Mouse (Mus musculus) thymus, adult 2 months (tissue): ENCODE data around the gene Gpr179. TPM values are rescaled to one million over a fixed set of nuclear protein-coding genes. Genes with fewer than 3 reads are reported as not detected.
"Not testable (repeated sequence)": the region's sequence is repeated elsewhere in the genome, so short reads cannot be mapped to it uniquely, and the experiment has no call there.

ENCODE experiments used
- DNase-seq: peaks from one replicate; pipeline ENCODE4 v3.0.0; 2021
- H3K27ac ChIP-seq: fragments of 200-500 bp; 2 replicates; pipeline ENCODE4 v1.5.1; 2012; ENCODE audit warnings: low read length, control low read depth; ENCODE audit not compliant: control insufficient read depth, insufficient read depth
- H3K27me3 ChIP-seq: fragments of 200-500 bp; 2 replicates; pipeline ENCODE4 v1.6.1; 2012; ENCODE audit warnings: mild to moderate bottlenecking, low read length, moderate library complexity, mixed read lengths; ENCODE audit not compliant: control insufficient read depth, insufficient read depth
- H3K36me3 ChIP-seq: fragments of 200-500 bp; 2 replicates; pipeline ENCODE4 v1.6.1; 2012; ENCODE audit warnings: mild to moderate bottlenecking, low read length, moderate library complexity; ENCODE audit not compliant: control insufficient read depth, insufficient read depth
- H3K4me1 ChIP-seq: fragments of 200-500 bp; replicated peaks from 2 replicates; pipeline ENCODE4 v1.6.1; 2012; ENCODE audit warnings: low read length; ENCODE audit not compliant: control insufficient read depth, insufficient read depth
- H3K4me3 ChIP-seq: fragments of 200-500 bp; 2 replicates; pipeline ENCODE4 v1.5.1; 2012; ENCODE audit warnings: mild to moderate bottlenecking, low read length, control low read depth, moderate library complexity; ENCODE audit not compliant: control insufficient read depth, insufficient read depth
- CTCF ChIP-seq: fragments of 200-500 bp; IDR thresholded peaks from 2 replicates; pipeline ENCODE4 v1.5.1; 2012; ENCODE audit warnings: mild to moderate bottlenecking, control low read depth, low read length, moderate library complexity, borderline replicate concordance; ENCODE audit not compliant: control insufficient read depth, poor library complexity, insufficient read depth; ENCODE audit errors: extremely low read depth
- POLR2A ChIP-seq: fragments of 200-500 bp; IDR thresholded peaks from 2 replicates; pipeline ENCODE4 v1.6.1; 2012; ENCODE audit warnings: mild to moderate bottlenecking, low read length, control low read depth, moderate library complexity; ENCODE audit not compliant: control insufficient read depth, poor library complexity, insufficient read depth; ENCODE audit errors: extremely low read depth
- WGBS: fragments of 180-500 bp; shearing (Covaris S2); methylation state at CpG from one replicate; pipeline ENCODE4 v1.1.7; 2018; 5-methylcytosine and 5-hydroxymethylcytosine counted together
- polyA plus RNA-seq: library from polyadenylated mRNA; depleted of rRNA; stranded (reverse); fragments of >200 nt; gene quantifications from 2 replicates; pipeline ENCODE4 v1.2.3, GENCODE M21; 2012

Gene Gpr179
- polyA plus RNA-seq, 1 experiment: 0.54 TPM

DNA sequence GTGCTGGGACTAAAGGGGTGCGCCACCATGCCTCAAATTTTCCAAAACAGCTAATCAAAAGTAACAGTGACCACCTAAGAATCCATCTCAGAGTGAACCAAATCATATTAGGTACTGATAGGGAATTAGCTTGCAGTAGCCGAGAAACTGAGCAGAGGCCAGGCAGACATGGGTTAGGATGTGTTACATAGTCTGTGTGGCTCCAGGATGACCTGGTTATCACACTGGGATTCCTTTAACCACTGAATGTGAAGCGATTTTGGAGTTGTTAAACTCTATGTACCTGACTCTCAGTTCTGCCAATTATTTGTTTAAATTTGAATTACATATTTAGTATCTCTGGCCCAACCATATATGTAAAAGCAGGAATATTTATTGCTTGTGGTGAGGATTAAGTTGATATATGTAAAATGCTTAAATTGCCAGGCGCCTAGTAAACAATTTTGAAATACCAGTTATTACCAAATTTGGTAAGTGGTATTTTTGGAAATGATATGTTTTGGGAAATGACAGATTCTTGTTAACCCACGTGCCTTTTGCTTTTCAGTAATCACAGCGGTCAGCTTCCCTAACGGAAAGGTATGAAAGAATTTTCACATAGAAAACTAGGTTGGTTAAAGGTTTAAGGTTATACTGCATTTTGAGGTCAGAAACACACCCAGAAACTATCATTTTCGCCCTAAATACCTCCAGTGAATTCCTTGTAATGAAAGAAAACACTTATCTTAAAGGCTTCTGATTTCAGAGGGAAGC, 37.0 kb downstream of the Gpr179 start:
- whole genome bisulfite sequencing: 51% methylated on average over 8 of the region's 8 CpGs
- DNase-seq: no peak
- no peaks in the 10 kb centered on the region; the same call in 1 of the 2 replicates for H3K27me3 ChIP-seq
- no peak overlapping the region for H3K4me3 ChIP-seq
- H3K4me1 ChIP-seq: peaks cover 2% of the 10 kb centered on the region; the same call in 1 of the 2 replicates
- no peaks in the 10 kb centered on the region for H3K36me3 ChIP-seq
- H3K27ac ChIP-seq: no peak overlapping the region
- TF ChIP-seq POLR2A (no peak), CTCF (no peak)

DNA sequence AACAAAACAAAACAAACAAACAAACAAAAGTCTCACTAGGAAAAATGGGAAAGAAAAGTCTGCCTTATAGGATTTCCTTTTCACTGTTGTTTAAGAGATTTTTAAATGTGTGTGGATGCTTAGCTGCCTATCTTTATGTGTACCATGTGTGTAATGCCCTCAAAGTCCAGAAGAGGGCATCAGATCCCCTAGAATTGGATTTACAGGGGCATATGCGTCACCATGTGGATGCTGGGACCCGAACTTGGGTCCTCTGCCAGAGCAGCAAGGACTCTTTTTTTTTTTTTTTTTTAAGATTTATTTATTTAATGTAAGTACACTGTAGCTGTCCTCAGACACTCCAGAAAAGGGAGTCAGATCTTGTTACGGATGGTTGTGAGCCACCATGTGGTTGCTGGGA, 37.8 kb downstream of the Gpr179 start:
- TF ChIP-seq POLR2A: no peak
- TF ChIP-seq CTCF: no peak
- Histone ChIP-seq H3K4me1 (peaks cover 9% of the 10 kb centered on the region), H3K4me3 (no peak overlapping the region), H3K27me3 (no peaks in the 10 kb centered on the region; the same call in 1 of the 2 replicates), H3K27ac (no peak overlapping the region), H3K36me3 (no peaks in the 10 kb centered on the region)
- no peak for DNase-seq
- 96% methylated on average over 3 of the region's 3 CpGs for WGBS

DNA sequence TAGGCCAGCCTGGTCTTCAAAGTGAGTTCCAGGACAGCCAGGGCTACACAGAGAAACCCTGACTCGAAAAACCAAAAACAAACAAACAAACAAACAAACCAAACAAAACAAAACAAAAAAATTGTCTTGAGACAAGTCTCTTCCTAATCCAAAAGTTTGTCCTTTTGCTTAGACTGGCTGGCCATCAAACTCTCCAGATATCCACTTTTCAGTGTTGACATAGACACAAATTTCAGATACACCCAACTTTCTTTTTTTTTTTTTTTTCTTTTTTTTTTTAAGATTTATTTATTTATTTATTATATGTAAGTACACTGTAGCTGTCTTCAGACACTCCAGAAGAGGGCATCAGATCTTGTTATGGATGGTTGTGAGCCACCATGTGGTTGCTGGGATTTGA, 39.0 kb downstream of the Gpr179 start:
- not testable (repeated sequence) for H3K27ac ChIP-seq, H3K4me1 ChIP-seq, H3K4me3 ChIP-seq, DNase-seq, H3K27me3 ChIP-seq, H3K36me3 ChIP-seq
- WGBS: 95% methylated on average over 1 of the region's 1 CpGs

DNA sequence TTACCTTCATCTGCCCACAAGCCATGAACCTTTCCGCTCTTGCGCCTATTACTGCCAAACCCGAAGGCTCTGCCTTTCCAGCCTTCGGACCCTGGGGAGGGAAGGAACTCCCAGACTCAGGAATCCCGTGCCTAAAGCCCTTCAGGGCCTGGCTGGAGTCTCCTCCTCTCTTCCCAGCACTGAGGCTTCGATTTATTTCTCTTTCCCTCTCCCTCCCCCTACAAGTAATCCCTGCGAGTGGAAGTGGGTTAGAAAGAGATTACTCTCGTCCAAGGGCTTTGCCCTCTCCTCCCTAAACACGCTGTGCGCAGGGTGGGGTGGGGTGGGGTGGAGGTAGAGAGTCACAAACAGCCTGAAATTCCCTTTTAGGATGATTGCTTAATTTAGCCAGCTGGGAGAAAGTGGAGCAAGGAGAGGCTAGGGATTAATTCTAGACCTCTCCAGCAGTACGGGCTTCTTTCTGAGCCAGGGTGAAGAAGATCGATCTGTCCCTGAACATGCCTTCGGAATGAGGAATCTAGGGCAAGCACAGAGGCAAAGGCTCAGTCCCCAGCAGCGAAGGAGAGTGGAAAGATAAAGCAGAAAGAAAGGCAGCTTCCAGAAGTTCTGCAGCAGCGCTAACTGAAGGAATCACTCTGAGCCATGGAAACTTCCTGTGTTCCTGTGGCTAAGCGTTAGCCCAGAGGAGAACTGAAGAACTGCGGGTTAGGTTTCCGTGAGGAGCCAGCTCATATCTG, 40.8 kb downstream of the Gpr179 start:
- H3K27me3 ChIP-seq: no peaks in the 10 kb centered on the region; the same call in 1 of the 2 replicates
- H3K36me3 ChIP-seq: no peaks in the 10 kb centered on the region
- TF ChIP-seq CTCF (no peak), POLR2A (no peak)
- 15% methylated on average over 18 of the region's 18 CpGs for WGBS
- H3K27ac ChIP-seq: no peak overlapping the region
- no peak overlapping the region for H3K4me3 ChIP-seq
- H3K4me1 ChIP-seq: peaks cover 9% of the 10 kb centered on the region
- DNase-seq: no peak

DNA sequence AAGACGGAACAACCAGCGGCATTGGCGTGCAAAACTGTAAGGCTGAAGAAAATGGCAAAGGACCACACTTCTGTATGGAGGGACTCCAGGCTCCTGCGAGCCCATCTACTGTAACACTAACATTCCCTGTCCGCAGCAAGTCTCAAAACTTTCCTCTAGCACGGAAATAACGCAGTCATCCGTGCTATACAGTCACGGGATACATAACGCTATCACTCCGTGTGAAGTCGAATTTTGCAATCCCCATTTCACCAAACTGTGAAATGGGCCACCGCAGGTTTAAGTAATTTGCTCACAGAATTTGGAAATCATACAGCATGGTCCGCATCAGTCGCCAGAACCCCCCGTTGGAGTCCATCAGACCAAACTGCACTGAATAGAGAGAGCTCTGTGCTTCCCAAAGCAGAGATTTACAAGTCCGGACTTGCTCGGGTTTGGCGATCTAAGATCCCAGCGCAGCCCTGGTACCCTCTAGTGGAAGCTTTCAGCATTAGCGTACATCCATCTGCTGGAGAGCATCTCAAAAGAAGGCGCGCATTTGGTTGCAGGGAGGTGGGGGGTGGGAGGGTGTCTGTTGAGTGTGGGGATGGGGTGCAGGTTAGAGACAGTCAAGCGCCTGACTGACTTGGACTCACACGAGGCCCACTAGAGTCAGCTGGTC, 41.8 kb downstream of the Gpr179 start:
- no peaks in the 10 kb centered on the region; the same call in 1 of the 2 replicates for H3K27me3 ChIP-seq
- peak; percentile 64 for DNase-seq
- WGBS: under 1% methylated on average over 25 of the region's 25 CpGs
- H3K4me1 ChIP-seq: peaks cover 9% of the 10 kb centered on the region
- no peak overlapping the region for H3K27ac ChIP-seq
- peak overlapping the region; percentile 22 for H3K4me3 ChIP-seq
- TF ChIP-seq CTCF (peak; percentile 69; the same call in 1 of the 2 replicates), POLR2A (no peak)
- no peaks in the 10 kb centered on the region for H3K36me3 ChIP-seq

DNA sequence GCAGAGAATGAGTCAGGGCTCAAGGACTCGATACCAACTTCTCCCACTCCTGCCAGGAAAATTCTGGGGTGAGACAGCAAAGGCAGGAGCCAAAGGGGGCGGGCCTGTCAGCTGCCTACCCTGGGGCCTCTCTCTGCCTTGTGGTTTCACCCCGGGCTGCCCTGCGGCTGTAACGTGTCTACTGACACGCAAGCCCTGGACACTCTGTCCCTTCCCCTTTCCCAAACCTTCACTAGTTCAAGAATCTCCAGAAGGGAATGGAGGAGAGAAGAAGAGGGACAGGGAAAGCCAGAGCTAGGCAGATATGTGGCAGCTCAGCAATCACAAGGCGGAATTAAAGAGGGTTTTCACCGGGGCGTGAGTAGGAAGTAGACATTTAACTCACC, 42.4 kb downstream of the Gpr179 start:
- Histone ChIP-seq H3K36me3 (no peaks in the 10 kb centered on the region), H3K27me3 (no peaks in the 10 kb centered on the region; the same call in 1 of the 2 replicates), H3K4me1 (peaks cover 9% of the 10 kb centered on the region), H3K4me3 (peak overlapping the region; percentile 22), H3K27ac (no peak overlapping the region)
- DNase-seq: peak; percentile 21
- 4% methylated on average over 9 of the region's 9 CpGs for WGBS
- TF ChIP-seq POLR2A: no peak
- TF ChIP-seq CTCF: no peak
